Mouse (Mus musculus) midbrain, embryonic 12.5 days (tissue): ENCODE data around the gene Nt5dc2. TPM values are rescaled to one million over a fixed set of nuclear protein-coding genes. Genes with fewer than 3 reads are reported as not detected.

Source experiments
- ATAC-seq: fragments of 200-750 bp; cut with Nextera tagmentation; 2 replicates; pipeline ENCODE4 v1.8.0; 2017; ENCODE audit warnings: low read depth, moderate TSS enrichment, moderate library complexity; ENCODE audit not compliant: low FRiP score
- H3K27ac ChIP-seq: fragments of 300-500 bp; sonication (generic); replicated peaks from 2 replicates; pipeline ENCODE4 v1.5.1; 2016; ENCODE audit warnings: mild to moderate bottlenecking
- H3K27me3 ChIP-seq: fragments of 300-500 bp; sonication (generic); 2 replicates; pipeline ENCODE4 v1.6.1; 2016; ENCODE audit warnings: mild to moderate bottlenecking
- H3K36me3 ChIP-seq: fragments of 300-500 bp; sonication (generic); 2 replicates; pipeline ENCODE4 v1.6.1; 2016
- H3K4me1 ChIP-seq: fragments of 300-500 bp; sonication (generic); 2 replicates; pipeline ENCODE4 v1.6.1; 2016
- H3K4me2 ChIP-seq: fragments of 300-500 bp; sonication (generic); replicated peaks from 2 replicates; pipeline ENCODE4 v1.6.1; 2016; ENCODE audit warnings: mild to moderate bottlenecking, moderate library complexity
- H3K4me3 ChIP-seq: fragments of 300-500 bp; sonication (generic); 2 replicates; pipeline ENCODE4 v1.5.1; 2016; ENCODE audit warnings: mild to moderate bottlenecking
- H3K9ac ChIP-seq: fragments of 300-500 bp; sonication (generic); replicated peaks from 2 replicates; pipeline ENCODE4 v1.6.1; 2016; ENCODE audit warnings: mild to moderate bottlenecking, moderate library complexity
- H3K9me3 ChIP-seq: fragments of 300-500 bp; sonication (generic); 2 replicates; pipeline ENCODE4 v1.6.1; 2016; ENCODE audit warnings: mild to moderate bottlenecking
- WGBS: fragments of 180-500 bp; shearing (Covaris S2); methylation state at CpG from one replicate; pipeline ENCODE4 v1.1.7; 2016; 5-methylcytosine and 5-hydroxymethylcytosine counted together
- polyA plus RNA-seq: library from polyadenylated mRNA; unstranded; fragments of >200 nt; fragmentation: Nextera tagmentation; extraction: Ambion mirVana; gene quantifications from 2 replicates; pipeline ENCODE4 v1.2.1, GENCODE M21; 2016

Nt5dc2 gene
- polyA plus RNA-seq, 1 experiment from 2014 or later = 446 TPM

- Histone ChIP-seq H3K4me2 (no peak overlapping the region), H3K9me3 (no peaks in the 10 kb centered on the region), H3K27me3 (no peaks in the 10 kb centered on the region), H3K36me3 (peaks cover 76% of the 10 kb centered on the region), H3K27ac (no peak overlapping the region), H3K4me3 (no peak overlapping the region), H3K9ac (no peak overlapping the region), H3K4me1 (peaks cover 29% of the 10 kb centered on the region)
- WGBS = 97% methylated on average over 34 of the region's 34 CpGs
- ATAC-seq = no peak
Observed at GRCm38 (mm10) chr14:31135495-31136410, 4.9 kb downstream of the Nt5dc2 start.

- Histone ChIP-seq H3K36me3 (peaks cover 85% of the 10 kb centered on the region), H3K27ac (no peak overlapping the region), H3K4me1 (peaks cover 27% of the 10 kb centered on the region), H3K4me3 (no peak overlapping the region), H3K27me3 (no peaks in the 10 kb centered on the region), H3K9me3 (no peaks in the 10 kb centered on the region), H3K9ac (no peak overlapping the region), H3K4me2 (no peak overlapping the region)
- 94% methylated on average over 26 of the region's 26 CpGs for WGBS
- no peak for ATAC-seq
Observed at GRCm38 (mm10) chr14:31136411-31137280, 5.8 kb downstream of the Nt5dc2 start.

- no peak overlapping the region for H3K4me3 ChIP-seq
- H3K9ac ChIP-seq = no peak overlapping the region
- H3K27ac ChIP-seq = no peak overlapping the region
- H3K9me3 ChIP-seq = no peaks in the 10 kb centered on the region
- 83% methylated on average over 10 of the region's 10 CpGs for WGBS
- no peaks in the 10 kb centered on the region for H3K27me3 ChIP-seq
- peaks cover 91% of the 10 kb centered on the region for H3K36me3 ChIP-seq
- H3K4me1 ChIP-seq = peaks cover 21% of the 10 kb centered on the region
- no peak overlapping the region for H3K4me2 ChIP-seq
- no peak for ATAC-seq
Observed at GRCm38 (mm10) chr14:31137281-31137595, 6.4 kb downstream of the Nt5dc2 start.

- Histone ChIP-seq H3K4me3 (no peak overlapping the region), H3K27me3 (no peaks in the 10 kb centered on the region), H3K9me3 (no peaks in the 10 kb centered on the region), H3K9ac (no peak overlapping the region), H3K4me2 (no peak overlapping the region), H3K4me1 (peaks cover 15% of the 10 kb centered on the region), H3K27ac (no peak overlapping the region), H3K36me3 (peaks cover 97% of the 10 kb centered on the region)
- 85% methylated on average over 11 of the region's 11 CpGs for WGBS
- no peak for ATAC-seq
Observed at GRCm38 (mm10) chr14:31137791-31138190, 6.9 kb downstream of the Nt5dc2 start.

- no peak for ATAC-seq
- H3K4me2 ChIP-seq = no peak overlapping the region
- H3K27me3 ChIP-seq = no peaks in the 10 kb centered on the region
- H3K4me3 ChIP-seq = no peak overlapping the region
- peaks cover 10% of the 10 kb centered on the region for H3K4me1 ChIP-seq
- peaks cover 95% of the 10 kb centered on the region for H3K36me3 ChIP-seq
- WGBS = 87% methylated on average over 23 of the region's 35 CpGs
- H3K27ac ChIP-seq = 0 out of 2 replicates have a peak overlapping the region, but pooled peaks have one; percentile 15
- H3K9me3 ChIP-seq = no peaks in the 10 kb centered on the region
- H3K9ac ChIP-seq = no peak overlapping the region
Observed at GRCm38 (mm10) chr14:31138219-31138896, 7.5 kb downstream of the Nt5dc2 start.

GRCm38 (mm10) chr14:31138897-31139429, 8.1 kb downstream of the Nt5dc2 start:
- 97% methylated on average over 9 of the region's 9 CpGs for WGBS
- H3K4me1 ChIP-seq = 0 out of 2 replicates have a peak, but pooled peaks cover 5% of the 10 kb centered on the region
- no peaks in the 10 kb centered on the region for H3K27me3 ChIP-seq
- no peaks in the 10 kb centered on the region for H3K9me3 ChIP-seq
- ATAC-seq = no peak
- H3K27ac ChIP-seq = 0 out of 2 replicates have a peak overlapping the region, but pooled peaks have one; percentile 15
- no peak overlapping the region for H3K4me3 ChIP-seq
- no peak overlapping the region for H3K4me2 ChIP-seq
- H3K9ac ChIP-seq = no peak overlapping the region
- H3K36me3 ChIP-seq = peaks cover 89% of the 10 kb centered on the region

- no peak for ATAC-seq
- 92% methylated on average over 12 of the region's 12 CpGs for whole genome bisulfite sequencing
- Histone ChIP-seq H3K4me3 (no peak overlapping the region), H3K36me3 (peaks cover 82% of the 10 kb centered on the region), H3K4me2 (no peak overlapping the region), H3K27ac (no peak overlapping the region), H3K27me3 (no peaks in the 10 kb centered on the region), H3K9ac (no peak overlapping the region), H3K9me3 (no peaks in the 10 kb centered on the region), H3K4me1 (0 out of 2 replicates have a peak, but pooled peaks cover under 1% of the 10 kb centered on the region)
Observed at GRCm38 (mm10) chr14:31139666-31140065, 8.8 kb downstream of the Nt5dc2 start.

- H3K9ac ChIP-seq = no peak overlapping the region
- peaks cover 78% of the 10 kb centered on the region for H3K36me3 ChIP-seq
- no peaks in the 10 kb centered on the region for H3K4me1 ChIP-seq
- no peak overlapping the region for H3K4me3 ChIP-seq
- H3K27ac ChIP-seq = no peak overlapping the region
- no peaks in the 10 kb centered on the region for H3K27me3 ChIP-seq
- H3K9me3 ChIP-seq = no peaks in the 10 kb centered on the region
- 92% methylated on average over 15 of the region's 15 CpGs for WGBS
- no peak overlapping the region for H3K4me2 ChIP-seq
- no peak for ATAC-seq
Observed at GRCm38 (mm10) chr14:31140141-31140540, 9.3 kb downstream of the Nt5dc2 start.

- no peak for ATAC-seq
- Histone ChIP-seq H3K27ac (no peak overlapping the region), H3K9ac (no peak overlapping the region), H3K9me3 (no peaks in the 10 kb centered on the region), H3K4me2 (no peak overlapping the region), H3K36me3 (peaks cover 69% of the 10 kb centered on the region), H3K4me3 (no peak overlapping the region), H3K27me3 (no peaks in the 10 kb centered on the region), H3K4me1 (no peaks in the 10 kb centered on the region)
- WGBS = 97% methylated on average over 14 of the region's 14 CpGs
Observed at GRCm38 (mm10) chr14:31141011-31141410, 10.2 kb downstream of the Nt5dc2 start.

- WGBS = 94% methylated on average over 11 of the region's 11 CpGs
Observed at GRCm38 (mm10) chr14:31145694-31146093, 14.8 kb downstream of the Nt5dc2 start.

More at GRCm38 (mm10) chr14:31145694-31146093, 14.8 kb downstream of the Nt5dc2 start:
- no peaks in the 10 kb centered on the region for H3K4me1 ChIP-seq
- no peak overlapping the region for H3K4me2 ChIP-seq
- no peaks in the 10 kb centered on the region for H3K27me3 ChIP-seq
- ATAC-seq = no peak
- peaks cover 22% of the 10 kb centered on the region for H3K36me3 ChIP-seq
- H3K9ac ChIP-seq = no peak overlapping the region
- H3K27ac ChIP-seq = no peak overlapping the region
- no peaks in the 10 kb centered on the region for H3K9me3 ChIP-seq
- no peak overlapping the region for H3K4me3 ChIP-seq
